Mouse (Mus musculus): ENCODE results near the gene Cyp1b1.

The Cyp1b1 gene

DNA sequence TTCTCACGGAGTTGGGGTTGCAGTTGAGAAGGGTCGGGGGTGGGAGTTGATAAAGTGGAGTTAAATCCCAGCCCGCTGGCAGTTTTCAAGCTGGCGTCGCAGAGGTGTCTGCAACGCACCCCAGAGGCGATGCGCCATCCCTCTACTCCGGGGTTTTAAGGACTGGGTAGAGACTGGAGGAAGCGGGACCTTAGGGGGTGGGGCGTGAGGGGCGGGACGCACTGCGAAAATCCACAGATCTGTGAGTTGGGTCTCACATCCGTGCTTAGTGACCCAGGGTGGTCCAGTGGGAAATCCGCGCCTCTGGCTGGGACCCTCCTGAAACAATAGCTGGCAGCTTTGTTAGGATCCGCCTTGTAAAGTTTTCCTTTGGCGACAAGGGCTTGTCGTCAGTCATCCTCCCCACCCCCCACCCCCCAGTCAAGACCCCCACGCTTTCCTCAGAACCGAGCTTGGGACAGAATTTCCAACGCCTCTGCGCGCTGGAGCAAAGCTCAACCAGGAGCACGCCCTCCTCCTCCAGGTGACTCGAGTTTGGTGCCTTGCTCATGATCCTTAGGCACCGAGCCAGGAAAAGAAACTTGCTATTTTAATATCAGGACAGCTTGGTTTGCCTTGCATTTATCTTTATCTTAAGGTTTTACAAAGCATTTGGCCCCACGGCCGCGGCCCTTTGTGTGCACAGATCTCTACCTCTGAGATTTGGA is at the start of gene Cyp1b1:
Gene Cyp1b1, minus strand, starts transcription at position 131 of the 707 bp plus-strand sequence.
- in situ Hi-C loops (cut with MboI, MseI) = no loop called here

DNA sequence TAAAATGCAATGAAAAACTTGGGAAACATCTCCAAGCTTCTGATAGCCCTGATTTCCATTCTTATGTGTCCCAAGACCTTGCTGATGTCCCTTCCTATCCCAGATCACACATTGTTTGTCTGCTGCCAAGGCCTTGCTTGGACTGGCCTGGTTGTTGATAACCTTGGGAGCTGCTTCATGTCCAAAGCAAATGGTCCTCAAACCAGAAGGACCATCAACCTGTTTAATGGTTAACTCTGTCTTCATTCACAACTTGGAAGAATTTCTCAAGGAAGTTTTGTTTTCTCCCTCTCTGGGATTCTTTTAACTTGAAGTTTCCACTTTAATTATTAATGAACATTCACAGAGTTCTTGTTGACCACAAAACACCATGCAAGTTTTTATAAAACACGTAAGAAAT is 47.0 kb upstream of the Cyp1b1 start:
- in situ Hi-C loops (cut with MboI, MseI) = no loop called here

DNA sequence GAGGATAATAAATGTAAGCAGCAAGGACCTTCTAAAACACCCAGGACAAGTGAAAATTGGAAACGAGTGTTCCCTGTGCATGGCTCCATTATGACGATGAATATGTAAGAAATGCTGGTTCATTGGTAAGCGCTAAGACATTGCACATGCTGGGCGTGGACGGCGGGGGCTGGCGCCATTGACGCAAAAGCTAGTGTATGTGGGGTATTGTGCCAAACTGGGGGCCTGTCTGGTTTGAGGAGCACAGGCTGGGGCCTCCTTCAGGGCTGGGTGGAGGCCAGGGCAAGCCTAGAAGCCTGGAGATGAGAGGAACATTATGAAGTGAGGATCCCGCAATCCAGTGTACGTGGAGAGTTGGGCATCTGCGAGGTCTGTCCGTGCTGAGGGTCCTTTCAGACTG is 39.0 kb upstream of the Cyp1b1 start:
- in situ Hi-C loops (cut with MboI, MseI) = no loop called here

DNA sequence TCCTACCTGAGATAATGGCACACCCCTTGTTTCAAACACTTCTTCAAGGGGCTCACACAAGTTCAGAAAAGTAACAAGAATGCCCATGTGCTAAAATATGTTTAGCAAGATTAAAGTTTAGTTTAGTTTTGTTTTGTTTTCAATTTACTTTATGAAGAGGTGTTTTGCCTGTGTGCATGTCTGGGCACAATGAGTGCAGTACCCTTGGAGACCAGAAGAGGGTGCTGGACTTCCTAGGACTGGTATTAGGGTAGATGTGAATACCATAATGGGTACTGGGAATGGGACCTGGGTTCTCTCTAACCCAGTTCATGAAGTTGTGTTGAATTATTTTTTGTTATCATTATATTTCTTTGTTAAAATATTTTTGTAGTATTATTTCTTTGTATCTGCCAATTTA is 38.0 kb upstream of the Cyp1b1 start:
- in situ Hi-C loops (cut with MboI, MseI) = no loop called here

- in situ Hi-C loops (cut with MboI, MseI) = no loop called here
Observed at GRCm38 (mm10) chr17:79751661-79752191, 36.9 kb upstream of the Cyp1b1 start.

DNA sequence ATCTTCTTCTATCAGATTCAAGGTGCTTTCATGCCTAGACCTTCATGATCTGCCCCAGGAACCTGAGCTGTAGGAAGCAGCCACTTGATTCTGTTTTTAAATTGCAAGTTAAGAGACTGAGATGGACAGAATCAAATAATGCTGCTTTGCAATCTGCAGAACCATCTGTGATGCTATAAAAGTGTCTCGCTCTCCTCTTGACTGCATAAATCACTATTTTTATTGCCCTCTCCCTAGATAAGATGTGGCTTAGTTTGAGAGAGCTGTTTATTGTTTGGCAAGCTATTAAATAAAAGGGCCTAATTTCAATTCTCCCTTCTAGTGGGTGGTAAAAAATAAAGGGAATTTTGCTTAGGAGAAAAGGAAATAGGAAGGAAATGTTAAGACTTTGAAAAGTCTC is 34.8 kb upstream of the Cyp1b1 start:
- in situ Hi-C loops (cut with MboI, MseI) = no loop called here

DNA sequence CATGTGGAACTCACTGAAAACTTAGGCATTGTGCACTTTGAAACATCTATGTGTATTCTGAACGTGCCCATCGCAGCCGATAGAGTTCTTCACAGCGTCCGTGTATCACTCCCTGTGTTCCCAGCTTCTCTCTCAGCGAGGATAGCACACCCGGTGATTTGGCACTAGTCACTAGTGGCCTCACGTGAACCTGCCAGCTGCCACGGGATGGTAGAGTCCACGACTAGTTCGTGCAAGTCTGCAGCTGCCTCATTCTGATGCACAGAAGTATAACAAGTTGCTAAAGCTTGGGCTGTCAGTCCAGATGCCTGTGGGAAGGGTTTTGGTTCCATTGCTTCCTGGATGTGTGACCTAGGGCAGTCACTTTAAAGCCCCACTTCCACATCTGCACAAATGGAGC is 32.1 kb upstream of the Cyp1b1 start:
- in situ Hi-C loops (cut with MboI, MseI) = no loop called here

DNA sequence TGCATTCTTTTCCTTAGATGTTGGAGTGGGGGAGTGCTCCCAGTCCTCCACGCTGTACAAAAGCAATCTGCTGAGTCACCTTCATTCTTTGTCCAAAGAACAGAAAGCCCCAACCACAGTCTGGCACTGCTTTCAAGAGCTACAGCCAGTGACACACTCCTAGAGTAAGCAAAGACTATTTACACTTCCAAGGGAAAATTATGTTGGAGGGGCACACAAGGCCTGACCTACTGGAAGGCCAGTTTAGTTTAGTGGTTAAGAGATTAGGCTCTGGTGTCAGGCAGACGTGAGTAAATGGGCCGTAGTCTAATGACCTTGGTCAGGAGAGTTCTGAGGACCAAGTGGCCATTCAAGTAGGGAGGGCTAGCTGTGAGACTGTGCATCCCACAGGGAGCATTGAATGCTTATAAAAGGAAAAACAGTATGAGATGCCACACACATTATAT is 31.3 kb upstream of the Cyp1b1 start:
- in situ Hi-C loops (cut with MboI, MseI) = no loop called here

GRCm38 (mm10) chr17:79745051-79745731 is 30.3 kb upstream of the Cyp1b1 start:
- in situ Hi-C loops (cut with MboI, MseI) = no loop called here

GRCm38 (mm10) chr17:79743507-79743906 is 28.6 kb upstream of the Cyp1b1 start:
- in situ Hi-C loops (cut with MboI, MseI) = no loop called here

DNA sequence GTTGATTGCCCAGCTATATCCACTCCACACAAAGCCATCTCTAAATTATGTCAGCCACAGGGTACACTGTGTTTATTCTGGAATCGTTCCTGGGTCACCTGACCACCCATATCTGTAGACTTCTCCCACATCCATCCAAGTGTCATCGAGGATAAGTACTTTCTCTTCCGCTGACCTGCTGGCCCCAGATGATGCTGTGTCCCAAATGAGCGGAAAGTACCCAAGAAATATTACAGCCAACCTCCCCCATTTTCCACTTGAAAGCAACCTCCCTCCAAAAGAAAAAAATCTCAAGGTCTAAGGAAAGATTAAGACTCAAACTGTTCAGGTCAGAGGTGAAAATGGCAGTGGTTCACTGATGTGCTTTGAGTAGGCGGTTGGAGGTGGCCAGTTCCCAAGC is 27.8 kb upstream of the Cyp1b1 start:
- in situ Hi-C loops (cut with MboI, MseI) = no loop called here

- in situ Hi-C loops (cut with MboI, MseI) = no loop called here
Observed at GRCm38 (mm10) chr17:79738847-79739498, 24.1 kb upstream of the Cyp1b1 start.

DNA sequence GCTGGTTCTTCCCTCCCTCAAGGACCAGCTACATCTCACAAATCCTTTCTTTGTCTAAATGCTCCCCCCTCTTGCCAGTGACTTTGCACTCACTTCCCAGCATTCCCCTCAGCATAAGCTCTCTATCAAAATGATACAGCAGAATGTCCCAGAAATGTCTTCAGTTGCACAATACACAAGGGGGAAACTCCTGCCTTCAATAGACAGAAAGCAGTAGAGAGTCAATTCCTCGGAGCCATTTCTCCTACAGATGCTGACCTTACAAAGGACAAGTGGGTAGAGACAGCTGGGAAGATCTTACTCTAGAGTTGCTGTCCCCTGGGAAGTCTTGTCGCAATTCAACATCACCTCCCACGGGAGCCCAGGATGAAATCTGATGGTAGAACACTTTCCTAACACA is 22.7 kb upstream of the Cyp1b1 start:
- in situ Hi-C loops (cut with MboI, MseI) = no loop called here

DNA sequence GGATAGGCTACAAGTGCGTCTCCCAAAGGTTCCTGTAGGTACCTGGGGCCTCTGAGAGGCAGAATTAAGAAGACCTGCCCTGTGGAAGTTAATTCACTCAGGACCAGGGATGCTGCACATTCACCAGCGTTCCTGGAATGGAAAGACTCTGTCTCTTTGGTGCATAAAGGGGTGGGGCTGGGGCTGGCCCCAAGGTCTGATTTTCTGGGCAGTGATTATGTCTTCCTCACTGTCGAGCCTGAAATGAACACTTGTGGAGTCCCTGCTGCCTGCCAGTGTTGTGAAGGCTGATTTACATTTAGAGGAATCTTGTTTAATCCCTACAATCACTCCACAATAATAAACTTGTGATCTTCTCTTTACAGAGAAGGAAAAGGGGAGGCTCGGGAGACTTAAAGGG is 18.2 kb upstream of the Cyp1b1 start:
- in situ Hi-C loops (cut with MboI, MseI) = no loop called here

DNA sequence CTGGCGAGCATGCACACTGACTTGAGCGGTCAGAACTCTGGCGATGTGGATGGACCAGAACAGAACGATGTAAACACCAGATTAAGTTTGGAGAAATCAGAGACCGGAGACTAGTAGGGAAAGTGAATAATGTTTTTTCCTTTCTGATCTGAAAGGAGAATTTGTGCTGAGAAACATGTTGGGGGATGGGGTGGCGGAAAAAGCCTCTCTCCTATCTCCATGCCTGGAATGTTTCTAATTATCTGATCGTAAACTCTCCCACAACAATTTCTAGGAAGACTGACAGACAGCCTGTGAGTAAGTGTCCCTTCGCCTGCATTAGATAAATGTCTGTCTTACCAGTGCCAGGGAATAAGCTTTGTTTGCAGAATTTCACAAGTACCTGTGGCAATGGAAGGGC is 16.1 kb upstream of the Cyp1b1 start:
- in situ Hi-C loops (cut with MboI, MseI) = no loop called here

DNA sequence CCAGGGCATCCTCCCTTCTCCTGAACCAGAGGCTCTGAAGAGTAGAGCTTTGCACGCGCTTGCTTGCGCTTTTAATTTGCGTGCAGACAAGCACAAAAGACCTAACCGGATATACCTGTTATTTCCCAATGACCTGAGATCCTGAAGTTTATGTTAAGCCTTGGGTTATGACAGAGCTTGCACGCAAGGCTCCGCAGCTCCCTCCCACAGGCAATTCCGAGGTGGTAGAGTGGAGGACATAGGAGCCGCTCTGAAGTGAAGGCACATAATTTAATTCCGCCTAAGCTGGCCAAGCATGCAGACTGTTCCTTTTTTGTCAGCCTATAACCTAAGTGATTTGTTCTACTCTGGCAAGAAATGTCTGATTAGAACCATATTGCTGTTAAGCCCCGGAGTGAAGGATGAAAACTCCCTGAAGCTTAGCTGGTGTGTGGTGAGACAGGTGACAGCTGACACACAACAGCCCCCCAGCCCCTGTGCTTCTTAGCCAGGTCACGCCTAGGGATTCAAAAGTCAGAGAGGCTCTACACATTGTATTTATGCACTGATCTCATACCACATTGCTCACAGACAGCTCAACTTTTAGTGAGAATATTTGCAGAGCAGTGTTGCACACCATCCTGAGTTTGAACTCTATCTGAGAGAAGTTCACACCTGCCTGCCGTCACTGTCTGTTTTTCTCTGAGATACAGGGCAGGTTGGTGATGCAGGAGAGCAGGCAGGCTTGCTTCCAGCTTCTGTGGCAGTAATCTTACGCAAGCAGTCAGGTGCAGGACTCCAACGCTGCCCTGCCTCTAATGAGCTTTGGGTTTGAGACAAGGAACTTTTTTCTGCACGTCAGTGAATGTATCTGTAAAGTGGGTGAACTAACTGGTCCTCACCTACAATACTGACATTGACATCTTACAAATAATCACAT is 14.0 kb upstream of the Cyp1b1 start:
- in situ Hi-C loops (cut with MboI, MseI) = no loop called here

DNA sequence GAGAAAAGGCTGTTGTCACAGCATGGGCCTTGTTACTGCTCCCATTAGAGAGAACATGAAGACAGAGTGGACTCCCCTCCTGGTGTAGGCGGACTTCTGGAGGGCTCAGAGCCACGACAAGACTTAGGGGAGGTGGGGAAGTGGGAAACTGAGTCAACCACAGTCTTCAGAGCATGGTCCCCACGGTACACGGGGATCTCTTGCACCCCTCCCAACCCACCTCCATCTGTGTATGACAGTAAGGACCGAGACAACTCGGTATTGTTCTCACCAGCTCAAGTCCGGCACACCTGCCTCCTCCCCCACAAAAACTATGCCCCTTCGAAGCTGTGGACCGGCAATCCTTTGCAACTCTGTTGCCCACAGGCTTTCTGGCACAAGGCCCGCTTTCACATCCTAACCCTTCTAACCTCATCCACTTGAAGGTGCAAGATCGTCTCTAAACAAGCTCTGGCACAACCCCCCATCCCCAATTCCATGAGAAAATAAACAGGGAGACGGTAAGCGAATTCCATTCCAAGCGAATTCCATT is 13.3 kb upstream of the Cyp1b1 start:
- in situ Hi-C loops (cut with MboI, MseI) = no loop called here

GRCm38 (mm10) chr17:79726613-79727012 is 11.8 kb upstream of the Cyp1b1 start:
- in situ Hi-C loops (cut with MboI, MseI) = no loop called here

GRCm38 (mm10) chr17:79720681-79721080 is 5.8 kb upstream of the Cyp1b1 start:
- in situ Hi-C loops (cut with MboI, MseI) = no loop called here

GRCm38 (mm10) chr17:79715649-79716143 is 835 bp upstream of the Cyp1b1 start:
- in situ Hi-C loops (cut with MboI, MseI) = no loop called here

DNA sequence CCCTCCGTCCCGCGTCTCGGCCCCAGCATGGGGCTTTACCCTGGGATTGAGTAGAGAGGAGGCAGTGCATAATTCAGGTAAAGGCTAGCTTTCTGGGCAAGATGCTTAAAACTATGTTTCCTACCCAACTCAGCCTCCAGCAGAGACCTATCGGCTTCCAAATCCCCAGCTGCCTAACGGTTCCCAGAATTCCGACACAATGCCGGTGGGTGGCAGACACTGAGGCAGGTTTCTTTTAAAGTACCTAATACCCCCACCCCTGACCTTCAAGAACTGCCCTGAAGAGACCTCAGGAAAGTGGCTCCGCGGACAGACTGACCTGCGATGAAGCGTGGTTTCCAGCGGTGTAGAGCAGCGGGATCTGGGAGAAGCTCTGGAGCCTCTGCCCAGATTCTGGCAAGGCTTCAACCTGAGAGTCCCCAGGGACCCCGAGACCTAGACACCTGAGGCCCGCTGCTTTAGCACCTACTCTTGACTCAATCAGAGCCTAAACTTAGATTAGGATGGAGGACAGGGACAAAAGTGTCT is 429 bp downstream of the Cyp1b1 start:
- in situ Hi-C loops (cut with MboI, MseI) = no loop called here
